Mouse (Mus musculus) c-Kit-positive CD71-positive TER-119-negative erythroid progenitor cells, embryonic 14.5 days (primary cell): ENCODE measurements around the gene Cpt2.
A peak's percentile ranks its signal among the peaks of the same experiment; 100 is the strongest.

Experiments
- DNase-seq: peaks from one replicate; pipeline ENCODE4 v3.0.0-alpha.2; 2013; ENCODE audit warnings: low read depth

Gene Cpt2

GRCm38 (mm10) chr4:107923145-107923802 is at the start of gene Cpt2:
TSS of gene Cpt2 (minus strand) at chr4:107923610.
- peak; percentile 92 for DNase-seq

DNA sequence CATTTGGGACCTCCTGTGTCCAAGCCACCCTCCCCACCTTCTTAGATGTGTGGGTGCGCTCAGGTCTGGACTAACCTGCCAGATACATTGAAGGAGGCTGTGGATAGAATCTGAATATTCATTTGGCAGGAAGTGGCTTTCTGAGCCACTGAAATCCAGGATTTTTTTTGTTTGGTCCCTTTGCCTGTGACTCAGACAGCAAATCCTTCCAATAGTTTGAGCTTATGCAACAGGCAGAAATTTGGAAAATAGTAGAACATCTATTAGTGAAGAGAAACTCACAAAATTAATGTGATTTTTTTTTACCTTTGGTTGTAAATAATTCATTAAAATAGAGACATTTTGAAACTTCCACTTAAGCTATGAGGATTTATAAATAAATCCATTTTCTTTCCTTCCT is 47.8 kb upstream of the Cpt2 start:
- DNase-seq: no peak

DNA sequence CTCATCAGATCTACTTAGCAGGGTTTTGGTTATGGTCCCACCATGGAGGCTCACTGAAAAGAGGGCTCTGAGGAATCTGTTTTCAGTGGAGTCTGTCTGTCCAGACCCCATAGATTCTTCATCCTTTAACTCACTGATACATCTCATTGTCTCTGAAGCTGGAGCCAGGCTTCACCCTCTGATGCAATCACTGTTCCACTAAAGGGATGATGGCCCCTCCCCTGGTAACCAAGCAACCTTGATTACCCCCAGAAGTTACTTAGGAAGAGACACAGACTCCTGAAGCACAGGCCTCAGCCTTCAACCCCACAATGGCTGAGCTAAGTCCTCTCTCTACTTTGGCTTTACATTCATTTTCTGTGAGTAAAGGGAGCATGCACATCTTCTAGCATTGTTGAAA is 46.4 kb upstream of the Cpt2 start:
- no peak for DNase-seq

DNA sequence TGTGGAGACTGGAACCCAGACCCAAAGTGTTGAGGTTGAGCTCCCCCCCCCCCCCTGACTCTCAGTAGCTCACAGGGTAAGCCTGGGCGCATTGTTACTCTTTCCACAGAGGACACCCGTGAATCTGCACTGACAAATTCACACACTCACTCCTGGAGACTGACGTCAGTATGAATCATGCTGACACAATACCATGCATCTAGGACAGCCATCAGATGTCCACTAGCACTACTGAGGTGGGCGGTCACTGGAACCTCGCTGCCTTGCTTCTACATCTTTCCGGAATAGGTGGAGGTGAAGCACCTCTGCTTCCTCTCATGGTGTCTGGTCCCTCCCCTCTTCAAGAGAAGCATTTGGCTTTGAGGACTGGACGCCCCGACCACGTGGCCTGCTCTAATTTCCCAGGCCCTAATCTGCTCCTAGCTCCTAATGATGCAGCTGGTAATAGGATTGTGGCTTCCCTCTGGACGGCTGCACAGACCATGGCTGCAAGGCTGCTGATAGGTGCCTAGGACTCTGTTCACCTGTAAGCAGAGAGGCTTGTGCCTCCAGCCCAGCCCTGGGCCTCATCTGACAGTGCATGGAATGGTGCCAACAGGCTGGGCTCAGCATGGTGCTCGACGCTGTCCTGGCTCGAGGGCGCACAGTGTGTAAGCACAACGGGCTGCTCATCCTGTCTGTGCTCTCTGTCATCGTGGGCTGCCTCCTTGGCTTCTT is 44.7 kb upstream of the Cpt2 start, which contains the start of gene Slc1a7:
Gene Slc1a7, plus strand, starts transcription at position 367 of the 717 bp plus-strand sequence.
- no peak for DNase-seq

DNA sequence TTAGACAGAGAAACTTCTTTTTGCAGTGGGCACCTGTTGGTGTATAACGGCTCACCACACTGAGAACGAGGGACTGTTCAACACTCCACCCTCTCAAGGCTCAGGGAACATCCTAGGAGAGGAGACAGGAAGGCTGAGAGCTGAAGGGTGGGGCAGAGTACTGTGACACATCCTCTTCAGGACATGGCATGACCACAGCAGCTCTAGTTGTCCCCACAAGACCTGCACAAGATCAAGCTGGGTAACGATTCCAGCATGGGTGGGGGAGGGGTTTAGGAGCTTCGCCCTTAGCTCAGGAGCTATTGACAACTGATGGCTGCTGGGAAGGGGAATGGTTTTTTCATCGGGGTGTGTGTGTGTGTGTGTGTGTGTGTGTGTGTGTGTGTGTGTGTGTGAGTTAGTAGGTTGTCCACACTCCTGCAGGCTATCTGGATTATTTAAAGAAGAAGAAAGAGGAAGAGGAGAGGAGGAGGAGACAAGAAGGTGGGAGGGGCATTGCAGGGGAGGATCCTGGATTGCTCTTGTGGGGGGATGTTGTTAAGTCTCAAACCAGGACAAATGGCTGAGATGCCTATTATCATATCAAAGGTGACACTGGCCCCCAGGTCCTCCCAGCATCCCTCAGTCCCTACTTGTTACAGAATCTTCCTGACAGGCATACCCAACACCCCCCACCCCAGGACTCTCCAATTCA is 43.2 kb upstream of the Cpt2 start:
- DNase-seq: no peak

DNA sequence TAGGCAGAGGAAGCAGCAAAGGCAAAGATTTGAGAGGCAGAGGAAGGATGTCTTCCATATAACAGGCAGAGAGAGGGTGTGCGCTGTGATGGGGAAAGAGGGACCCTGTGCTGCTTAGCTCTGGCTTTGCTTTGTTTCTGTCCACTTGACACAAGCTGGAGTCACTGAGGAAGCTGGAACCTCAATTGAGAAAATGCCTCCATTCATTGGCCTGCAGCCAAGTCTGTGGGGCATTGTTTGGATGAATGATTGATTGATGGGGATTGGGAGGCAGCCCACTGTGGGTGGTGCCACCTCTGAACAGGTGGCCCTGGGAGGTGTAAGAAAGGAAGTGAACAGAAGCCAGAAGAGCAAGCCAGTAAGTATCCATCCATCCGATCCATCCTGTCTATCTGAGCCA is 39.4 kb upstream of the Cpt2 start:
- no peak for DNase-seq

DNA sequence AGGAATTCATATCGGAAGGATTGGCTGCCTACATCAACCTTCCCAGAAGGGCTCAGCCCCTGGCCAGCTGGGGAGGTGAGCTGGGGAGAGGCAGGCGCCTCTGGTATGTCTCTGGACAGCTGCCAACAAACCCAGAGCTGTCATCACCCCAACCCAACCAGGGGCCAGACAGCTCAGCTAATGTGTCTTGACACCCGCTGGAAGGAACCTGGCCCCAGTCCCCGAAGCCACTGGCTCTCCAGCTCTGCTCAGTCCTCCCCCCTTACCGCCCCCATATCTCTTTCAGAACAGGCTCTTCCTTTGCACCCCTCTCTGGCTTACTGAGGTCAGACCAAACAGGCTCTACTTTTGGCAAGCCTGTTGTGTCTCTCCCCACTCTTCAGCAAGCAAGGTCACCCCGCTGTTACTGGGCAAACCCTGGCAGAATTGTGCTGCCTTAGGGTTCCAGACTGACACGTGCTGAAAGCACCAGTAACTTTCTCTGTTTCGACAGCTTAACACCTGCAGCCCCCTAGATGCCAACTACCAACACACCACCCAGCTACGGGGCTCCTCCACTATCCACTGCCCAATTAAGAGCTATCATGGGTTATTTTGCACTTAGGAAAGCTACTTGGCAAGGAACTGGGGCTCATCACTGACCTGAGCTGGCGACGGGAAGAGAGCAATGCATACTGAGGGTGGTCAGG is 38.8 kb upstream of the Cpt2 start:
- DNase-seq: no peak

GRCm38 (mm10) chr4:107958487-107958886 is 35.1 kb upstream of the Cpt2 start:
- DNase-seq: no peak

DNA sequence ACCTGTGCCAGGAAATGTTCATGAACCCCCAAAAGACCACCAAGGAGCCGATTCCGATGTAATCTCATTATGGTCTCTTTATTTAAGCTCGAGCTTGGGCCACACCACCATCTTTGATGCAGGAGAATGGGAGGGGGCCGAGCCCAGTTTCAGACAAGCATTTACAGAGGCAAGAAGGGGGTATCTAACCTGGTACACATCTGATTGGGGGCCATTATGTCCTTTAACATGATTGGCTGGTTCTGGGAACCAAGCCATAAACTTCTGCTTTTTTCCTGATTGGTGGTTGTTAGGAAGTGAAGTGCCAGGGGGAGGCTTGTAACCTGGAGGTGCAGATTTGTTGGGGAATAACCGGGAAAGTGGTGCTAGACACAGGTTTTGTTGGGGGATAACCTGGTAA is 32.3 kb upstream of the Cpt2 start:
- no peak for DNase-seq

DNA sequence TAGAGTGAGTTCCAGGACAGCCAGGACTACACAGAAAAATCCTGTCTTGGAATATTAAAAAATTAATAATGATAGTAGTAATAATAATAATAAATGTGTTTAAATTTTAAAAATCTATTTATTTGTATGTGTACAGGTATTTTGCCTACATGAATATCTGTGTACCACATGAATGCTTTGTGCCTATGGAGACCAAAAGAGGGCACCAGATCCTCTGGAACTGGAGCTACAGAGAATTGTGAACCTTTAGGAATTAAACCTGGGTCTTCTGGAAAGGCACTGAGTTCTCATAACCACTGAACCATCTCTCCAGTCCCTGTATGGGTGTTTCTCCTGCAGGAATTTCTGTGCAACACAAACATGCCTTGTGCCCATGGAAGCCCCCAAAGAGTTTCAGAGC is 29.4 kb upstream of the Cpt2 start:
- DNase-seq: no peak

GRCm38 (mm10) chr4:107949918-107950317 is 26.5 kb upstream of the Cpt2 start:
- DNase-seq: no peak

DNA sequence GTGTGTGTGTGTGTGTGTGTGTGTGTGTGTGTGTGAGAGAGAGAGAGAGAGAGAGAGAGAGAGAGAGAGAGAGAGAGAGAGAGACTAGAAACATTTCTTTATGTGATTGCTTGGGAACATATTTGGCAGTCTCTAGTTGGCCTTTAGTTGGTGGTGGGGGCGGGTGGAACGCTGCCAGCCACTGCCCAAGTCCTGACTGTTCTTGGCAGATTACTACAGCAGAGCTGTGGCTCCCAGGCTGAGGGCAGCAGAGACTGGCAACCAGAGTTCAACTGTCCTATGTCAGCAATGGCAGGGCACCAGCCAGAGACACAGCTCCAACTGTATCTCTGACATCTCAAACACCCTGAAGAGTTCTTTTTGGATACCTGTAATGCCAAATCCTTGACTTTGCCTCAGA is 20.7 kb upstream of the Cpt2 start:
- no peak for DNase-seq

DNA sequence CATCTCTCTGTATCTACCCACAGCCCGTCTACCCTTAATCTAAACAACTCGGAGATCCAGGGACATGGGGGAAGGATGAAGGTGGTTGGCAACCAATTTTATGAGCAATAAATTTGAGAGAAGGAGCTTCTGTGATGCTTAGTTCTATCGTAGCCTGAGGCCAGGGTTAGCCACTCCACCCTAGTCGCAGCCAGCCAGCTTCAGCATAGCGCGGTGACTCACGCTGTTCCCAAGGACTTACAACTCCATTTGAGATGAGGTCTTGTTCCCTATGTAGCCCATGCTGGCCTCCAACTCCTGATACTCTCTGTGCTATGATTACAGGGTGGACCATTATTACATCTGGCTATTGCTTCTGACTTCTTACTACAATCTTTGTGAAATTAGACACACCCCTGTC is 19.3 kb upstream of the Cpt2 start:
- no peak for DNase-seq

DNA sequence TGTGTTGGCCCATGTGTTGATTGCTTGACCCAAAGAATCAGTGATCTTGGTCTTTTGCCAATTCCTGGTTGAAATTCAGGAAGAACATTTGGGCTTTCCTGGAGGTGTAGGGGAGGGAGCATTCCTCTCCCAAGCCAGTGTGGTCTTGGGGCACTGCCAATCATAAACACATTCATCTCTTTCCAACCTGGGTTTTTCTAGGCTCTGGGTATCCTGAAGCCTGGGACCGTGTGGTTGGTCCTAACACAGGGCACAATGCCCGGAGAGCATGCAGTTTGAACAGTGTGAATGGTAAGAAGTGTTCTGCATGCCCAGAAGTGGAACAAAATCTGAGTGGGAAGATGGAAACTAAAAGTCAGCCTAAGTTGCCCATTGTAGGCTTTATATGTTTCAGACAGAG is 14.7 kb upstream of the Cpt2 start:
- DNase-seq: no peak

GRCm38 (mm10) chr4:107937338-107937737 is 13.9 kb upstream of the Cpt2 start:
- DNase-seq: no peak

DNA sequence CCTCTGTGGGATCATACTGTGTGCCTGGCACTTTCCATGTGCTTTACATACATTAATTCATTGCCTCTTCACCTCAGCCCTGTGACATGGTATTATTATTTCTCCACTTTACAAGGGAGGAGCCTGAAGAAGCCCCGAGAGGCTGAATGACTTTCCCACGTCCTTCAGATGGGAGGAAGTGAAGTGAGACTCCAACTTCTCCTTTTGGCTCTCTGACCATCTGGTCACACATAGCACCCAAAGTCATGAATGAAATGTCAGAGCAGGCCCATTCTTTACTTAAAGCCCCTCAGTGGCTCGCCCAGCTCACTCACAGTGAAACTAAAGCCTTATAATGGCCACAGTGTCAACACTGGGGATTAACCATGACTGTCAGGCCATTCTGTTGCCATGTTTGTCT is 11.8 kb upstream of the Cpt2 start:
- no peak for DNase-seq

- no peak for DNase-seq
Observed at GRCm38 (mm10) chr4:107933239-107933638, 9.8 kb upstream of the Cpt2 start.

DNA sequence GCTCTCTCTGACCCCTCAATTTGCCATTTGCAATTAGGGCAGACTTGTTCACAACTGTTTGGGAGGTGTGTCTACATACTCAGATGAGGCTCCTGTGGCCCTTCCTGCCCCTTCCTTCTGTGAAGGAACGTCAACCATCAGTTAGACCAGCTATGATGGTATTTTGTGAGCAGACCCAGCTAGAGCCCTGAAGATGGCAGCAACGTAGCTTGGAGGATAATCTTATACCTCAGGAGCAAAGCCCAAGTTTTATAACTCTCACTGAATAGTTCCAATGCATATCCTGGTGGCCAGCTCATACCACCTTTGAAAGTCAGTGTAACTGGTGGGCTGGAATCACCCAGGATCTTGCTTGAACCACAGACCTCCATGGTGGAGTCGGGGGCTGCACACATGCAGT is 8.0 kb upstream of the Cpt2 start:
- DNase-seq: no peak

DNA sequence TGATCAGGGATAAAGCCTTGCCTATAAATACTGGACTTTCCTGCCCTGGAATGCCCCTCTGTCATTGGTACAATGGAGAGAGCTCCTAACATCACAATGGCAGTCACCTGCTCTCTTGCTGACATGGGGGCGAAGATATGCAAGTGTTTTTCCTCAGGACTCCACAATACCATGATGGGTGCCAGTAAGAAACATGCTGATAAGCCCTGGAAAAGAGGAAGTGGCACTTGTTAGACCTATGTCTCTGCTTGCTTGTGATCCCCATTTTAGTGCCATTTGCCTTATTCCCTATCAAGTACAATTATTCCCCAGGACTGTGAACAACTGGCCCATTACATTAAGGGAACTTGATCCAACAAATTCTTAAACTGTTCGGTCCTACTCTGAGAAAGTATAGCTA is 5.3 kb upstream of the Cpt2 start:
- DNase-seq: no peak

DNA sequence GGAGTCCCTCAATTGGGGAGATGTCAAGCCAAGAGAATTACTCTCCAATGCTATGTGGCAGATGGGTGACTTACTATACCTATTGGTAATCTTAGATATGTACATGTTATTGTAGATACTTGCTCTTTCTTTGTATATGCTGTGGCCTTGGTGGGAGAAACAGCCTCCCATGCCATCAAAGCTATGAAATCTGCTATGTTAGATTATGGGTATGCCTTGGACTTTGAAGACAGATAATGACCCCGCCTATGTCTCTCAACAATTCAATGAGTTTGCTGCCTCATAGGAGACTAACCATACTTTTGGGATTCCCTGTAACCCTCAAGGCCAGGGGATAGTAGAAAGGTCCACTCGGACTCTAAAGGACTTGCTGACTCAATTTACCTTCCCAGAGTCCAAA is 4.9 kb upstream of the Cpt2 start:
- DNase-seq: no peak

DNA sequence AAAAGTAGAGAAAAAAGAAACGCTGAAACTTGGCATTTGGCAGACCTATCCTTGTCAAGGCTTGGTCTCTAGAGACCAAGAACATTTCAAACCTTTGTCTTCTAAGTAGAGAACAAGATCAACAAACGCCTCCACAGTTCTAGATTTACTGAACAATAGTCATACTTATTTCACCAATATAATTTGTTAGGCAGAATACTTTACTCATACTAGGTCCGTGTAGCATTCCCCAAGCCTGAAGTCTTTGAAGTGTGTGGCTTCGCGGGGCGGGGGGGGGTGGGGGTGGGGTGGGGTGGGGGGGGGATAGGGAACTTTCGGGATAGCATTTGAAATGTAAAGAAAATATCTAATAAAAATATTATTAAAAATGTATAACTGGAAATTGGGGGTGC is 389 bp upstream of the Cpt2 start:
- DNase-seq: no peak

DNA sequence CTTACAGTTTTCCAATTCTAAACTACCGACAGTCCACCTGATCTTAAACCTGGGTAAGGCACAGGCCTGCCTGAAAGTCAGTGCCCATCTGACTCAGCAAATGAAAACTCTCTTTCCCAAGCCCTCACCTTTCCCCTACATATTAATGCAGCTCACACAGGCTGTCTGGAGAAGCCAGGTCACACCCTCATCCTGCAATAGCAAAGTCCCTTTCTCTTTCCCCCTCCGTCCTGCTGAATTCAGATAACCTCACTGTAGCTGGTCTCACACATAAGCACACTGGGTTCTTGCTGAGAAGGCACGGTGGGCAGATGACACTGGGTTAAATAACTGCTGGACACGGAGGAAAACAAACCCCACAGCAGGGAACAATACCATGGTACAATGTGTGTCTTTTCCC is 1.5 kb downstream of the Cpt2 start:
- no peak for DNase-seq
